Mouse (Mus musculus) lung, postnatal 4 days (tissue): ENCODE measurements at regions not wholly inside any gene's neighbourhood (a gene's known extent, or its start where the extent isn't known, plus 50 kb on each side); places are given as distances from the start of the nearest gene placed in this dataset.
"Not testable (repeated sequence)": the region's sequence is repeated elsewhere in the genome, so short reads cannot be mapped to it uniquely, and the experiment has no call there.

Experiments
- DNase-seq, 2 experiments: peaks; one replicate each; pipeline ENCODE4 v3.0.0; 2021

DNA sequence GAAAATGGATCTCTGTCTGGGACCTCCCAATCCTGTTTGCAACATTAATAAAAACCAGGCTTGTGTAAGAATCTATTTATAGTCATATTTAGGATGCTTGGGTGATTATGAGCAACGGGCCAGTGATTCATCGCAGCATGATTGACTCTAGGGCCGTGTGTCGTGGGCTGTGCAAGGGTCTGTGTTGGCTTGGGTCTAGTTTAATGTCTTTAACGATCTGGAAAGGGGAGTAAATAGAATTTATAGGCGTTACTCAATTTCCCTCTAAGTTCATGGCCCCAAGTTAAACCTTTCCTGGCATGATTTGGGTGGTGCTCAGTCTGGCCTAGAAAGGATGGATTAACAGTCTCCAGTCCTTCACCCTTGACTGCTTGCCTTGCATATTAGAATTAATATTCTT, 149.9 kb upstream of the Fer start:
- no peak for DNase-seq

DNA sequence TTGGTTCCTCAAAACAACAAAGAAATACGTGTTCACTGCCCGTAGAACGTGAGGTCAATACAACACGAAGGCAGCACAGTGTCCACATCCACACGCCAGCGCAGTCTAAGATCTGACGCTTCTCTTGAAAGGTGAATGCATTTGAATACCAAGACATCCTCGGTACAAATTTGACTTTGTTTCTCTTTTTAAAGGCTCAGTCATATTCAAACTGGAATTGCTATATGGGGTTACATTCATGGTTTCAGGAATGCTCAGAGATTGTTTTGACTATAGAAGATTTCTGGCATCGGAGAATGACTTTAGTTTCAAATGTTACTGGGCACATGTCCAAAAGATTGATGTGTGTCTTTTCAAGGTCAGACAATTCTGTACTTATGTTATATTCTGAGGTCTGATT, 147.2 kb upstream of the Fer start:
- no peak for DNase-seq

DNA sequence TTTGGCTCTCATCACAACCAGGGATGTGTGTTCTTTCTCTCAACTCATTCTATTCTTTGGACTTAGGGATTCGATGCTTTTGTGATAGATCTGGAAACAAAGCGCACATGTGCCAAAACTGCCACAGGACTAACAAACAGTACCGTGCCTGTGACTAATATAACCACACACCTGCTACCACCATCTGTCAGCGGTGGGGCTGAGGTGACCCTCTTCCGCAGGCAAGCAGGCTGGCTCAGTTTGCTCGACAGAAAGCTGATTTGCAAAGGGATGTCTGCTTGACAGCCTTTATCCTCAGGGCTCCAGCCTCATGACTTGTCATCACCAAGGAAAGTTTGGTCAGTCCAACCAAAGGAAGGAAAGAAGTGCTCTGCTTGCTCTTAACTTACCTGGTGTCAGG, 146.7 kb upstream of the Fer start:
- no peak for DNase-seq

DNA sequence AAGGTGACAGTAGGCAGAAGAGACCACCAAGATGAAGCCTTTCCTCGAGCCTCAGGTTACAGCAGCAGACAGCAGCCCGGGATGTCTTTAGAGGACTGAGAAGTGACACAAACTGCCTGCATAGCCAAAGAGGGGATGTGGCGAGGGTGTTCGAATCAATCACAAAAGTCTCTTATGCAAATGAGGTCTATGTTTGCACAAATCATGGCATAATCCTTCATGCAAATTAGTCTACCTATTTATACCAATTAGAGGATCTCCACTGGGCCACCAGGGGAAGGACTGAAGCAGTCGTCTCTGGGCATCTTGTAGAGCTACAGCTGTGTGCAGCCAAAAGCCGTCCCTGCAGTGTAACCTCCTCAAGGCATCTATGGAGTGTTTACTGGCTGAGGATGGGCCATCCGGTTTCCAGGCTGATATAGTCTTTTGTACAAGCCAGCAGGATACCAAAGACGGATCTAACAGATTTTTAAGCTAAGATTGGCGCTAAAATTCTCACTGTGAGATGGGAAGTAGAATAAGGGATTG, 145.7 kb upstream of the Fer start:
- DNase-seq, result no peak

DNA sequence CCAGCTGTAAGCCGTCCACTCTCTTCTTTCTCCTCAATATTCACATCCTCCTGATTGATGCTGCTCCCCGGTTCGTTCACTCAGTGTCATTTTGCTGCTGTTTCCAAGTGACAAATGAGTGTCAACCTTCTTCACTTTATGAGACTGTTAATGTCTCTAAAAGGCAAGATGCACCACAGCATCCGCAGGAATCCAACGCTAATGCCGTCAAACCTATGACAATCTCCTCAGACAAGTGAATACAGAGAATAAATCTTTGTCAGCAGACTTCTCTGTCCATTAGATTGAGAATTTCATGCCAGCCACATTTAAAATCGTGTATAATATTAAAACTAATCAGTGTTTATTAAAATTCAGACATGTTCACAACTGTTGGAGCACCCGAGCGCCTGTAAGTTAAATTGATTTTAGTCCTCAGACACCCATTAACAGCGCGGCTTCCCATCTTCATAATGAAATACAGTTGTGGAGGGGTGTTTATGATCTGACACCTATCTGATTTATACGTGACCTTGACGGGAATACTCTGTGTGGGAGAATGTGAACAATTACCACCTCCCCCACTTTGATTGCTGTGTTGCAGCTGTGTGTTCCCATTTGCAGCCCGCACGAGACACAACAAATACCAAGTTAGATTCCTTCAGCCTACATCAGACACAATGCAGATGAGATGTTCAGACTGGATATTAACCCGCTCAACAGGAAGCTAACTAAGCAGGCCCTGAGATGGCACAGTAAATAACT, 143.7 kb upstream of the Fer start:
- DNase-seq, result no peak

DNA sequence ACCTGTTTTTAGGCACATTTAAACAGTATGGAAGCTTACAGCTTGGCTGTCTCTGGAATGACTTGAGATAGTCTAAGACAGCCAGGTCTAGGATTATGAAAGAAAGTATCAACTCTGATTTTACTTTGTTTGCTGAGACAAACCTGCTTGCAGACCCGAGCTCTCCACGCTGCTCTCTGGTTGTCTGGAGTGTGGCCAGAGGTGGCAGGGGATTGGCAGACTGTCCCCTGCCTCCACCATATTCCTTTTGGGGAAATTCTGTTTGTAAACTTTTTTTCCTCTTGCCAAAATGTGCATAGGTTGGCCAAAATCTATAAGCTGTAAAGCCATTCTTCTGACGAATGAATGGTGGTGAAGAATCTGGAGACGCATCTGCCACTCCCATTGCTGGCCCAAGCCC, 143.1 kb upstream of the Fer start:
- no peak for DNase-seq

DNA sequence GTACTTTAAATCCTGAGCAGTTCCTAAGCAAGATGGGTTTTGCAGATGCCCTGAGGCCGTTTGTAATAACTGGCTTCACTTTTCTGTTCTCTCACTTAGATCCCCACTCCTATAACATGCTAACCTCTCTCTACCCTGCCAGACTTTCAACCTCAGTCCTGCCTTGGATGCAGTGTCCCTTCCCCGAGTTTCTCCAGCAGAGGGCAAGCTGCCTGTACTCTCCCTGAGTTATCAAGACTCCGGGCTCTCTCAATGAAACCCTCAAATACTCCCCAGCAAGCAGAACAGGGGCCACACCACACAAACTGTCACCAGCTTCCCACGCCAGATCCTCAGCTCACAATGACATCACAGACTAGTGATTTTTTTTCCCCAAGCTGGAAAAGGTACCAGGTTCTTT, 142.0 kb upstream of the Fer start:
- no peak for DNase-seq

DNA sequence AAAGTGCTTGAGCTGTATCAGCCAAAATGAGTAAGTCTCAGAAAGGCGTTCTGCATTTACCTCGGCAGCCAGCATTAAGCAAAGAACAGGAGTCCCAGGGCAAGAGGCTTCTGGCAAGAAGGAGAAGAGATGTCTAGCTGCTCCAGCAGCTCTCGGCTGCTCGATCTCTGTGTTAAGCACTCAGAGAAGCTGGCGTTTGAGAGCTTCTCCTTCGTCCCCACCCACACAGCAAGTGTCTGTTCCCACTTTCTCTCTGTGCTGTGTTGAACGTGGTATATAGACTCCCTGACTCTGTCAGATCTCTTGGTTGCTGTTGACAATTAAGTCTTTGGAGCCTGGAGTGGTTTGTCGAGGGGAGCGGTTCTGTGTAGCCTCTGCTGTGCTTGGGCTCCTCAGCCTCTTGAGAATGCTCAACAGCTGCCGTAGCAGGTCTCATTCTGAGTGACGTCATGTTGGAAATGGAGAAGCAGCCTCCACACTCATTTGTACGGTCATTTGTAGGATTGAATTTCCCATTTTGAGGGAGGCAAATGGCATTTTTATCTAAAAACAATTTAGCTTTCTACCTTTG, 140.3 kb upstream of the Fer start:
- DNase-seq, result no peak

DNA sequence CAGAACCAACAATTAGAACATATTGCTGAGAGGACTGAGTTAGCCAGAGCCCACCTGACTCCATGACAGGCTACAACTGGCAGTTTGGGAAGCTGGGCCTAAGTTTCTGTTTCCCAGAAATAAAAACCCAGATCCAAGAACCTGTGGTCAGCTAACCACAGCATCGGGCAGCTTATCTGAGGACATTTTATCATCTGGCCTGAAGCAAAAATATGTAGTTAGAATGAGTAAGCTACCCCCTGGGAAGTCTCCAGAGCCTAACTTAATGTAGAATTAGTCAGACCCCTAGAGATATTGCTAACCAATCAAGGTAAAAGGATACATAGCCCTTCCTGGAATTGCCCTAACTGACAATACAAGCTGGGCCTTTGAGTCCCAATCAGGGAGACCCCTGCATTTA, 124.7 kb upstream of the Fer start:
- no peak for DNase-seq

DNA sequence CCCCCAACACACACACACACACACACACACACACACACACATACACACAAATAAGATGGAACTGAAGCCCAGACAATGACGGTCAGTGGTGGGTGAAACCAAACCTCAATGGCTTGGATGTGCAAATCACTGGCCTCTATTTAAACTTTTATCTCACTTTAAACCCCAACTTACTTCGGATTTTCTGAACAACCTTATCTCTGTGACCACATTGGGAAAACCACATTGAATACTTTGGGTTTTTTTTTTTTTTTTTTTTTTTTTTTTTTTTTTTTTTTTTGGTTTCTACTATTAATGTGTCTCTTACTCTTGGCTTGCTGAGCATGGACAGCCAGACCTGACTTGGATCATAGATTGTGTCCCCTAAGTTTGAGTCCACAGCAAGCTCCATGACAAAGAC, 123.2 kb upstream of the Fer start:
- DNase-seq, result no peak

DNA sequence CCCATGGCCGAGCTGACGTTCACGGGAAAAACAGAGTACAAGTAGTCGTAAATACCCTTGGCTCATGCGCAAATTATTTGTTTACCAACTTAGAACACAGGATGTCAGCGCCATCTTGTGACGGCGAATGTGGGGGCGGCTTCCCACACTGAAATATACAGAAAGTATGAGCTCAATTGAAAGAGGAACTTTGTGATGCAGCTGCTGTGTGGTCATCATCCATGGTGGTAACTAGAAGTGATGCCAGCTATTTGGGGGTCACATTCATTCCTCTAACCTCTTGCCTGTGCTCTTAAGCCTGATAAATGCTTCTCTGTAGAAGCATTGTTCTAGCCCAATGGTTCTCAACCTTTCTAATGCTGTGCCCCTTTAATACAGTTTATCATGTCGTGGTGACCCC, 113.6 kb upstream of the Fer start:
- DNase-seq, result not testable (repeated sequence)

DNA sequence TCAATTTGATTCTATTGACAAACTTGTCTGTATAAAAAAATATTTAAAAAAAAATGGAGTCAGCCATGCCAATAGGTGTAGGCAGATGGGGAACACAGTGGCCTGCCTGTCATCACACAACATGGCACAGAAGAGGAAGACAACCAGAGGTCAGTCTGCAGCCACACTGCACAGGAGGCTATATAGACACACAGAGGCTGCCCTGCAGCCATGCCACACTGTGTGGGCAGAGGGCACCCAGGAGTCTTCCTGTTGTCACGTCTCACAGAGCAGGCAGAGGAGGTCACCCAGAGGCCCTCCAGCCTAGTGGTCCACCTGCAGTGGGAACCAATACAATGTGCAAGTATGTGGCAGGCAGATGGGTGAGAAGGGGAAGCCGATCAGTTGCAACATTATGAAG, 108.5 kb upstream of the Fer start:
- DNase-seq, result no peak

DNA sequence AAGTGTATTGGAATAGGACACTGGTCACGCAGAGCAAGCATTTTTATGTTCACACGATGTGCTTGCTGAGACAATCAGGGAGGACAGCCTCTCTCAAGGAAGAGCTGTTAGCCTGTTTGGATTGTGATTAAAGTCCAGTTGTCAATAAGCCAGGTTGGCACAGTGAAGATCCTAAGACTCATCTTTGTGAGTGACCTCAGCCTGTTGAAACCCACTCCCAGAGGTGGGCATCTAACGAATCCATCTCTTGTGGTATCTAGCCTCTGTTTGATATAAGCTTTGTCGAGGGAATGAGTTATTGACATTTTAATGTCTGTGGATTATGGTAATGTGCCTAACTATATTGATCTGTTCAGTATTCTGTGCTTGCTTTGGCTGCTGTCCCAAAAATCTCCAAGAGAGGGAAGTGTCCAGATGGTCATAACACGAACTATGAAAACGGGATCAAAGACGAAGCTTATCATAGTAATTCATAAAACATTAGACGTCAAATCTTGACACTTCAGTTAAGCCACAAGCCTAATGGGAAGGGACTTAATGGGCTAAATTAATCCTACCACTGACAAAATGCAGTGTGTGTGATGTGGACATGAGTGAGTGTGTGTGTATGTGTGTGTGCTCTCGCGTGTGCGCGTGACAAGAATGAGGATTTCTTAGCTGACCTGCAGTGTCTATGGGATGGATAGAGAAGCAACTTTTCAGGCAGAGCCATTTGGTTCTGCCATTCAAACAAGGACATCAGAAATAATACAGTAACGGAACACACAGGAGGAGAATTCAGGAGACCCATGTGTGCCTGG, 104.8 kb upstream of the Fer start:
- DNase-seq, result no peak

DNA sequence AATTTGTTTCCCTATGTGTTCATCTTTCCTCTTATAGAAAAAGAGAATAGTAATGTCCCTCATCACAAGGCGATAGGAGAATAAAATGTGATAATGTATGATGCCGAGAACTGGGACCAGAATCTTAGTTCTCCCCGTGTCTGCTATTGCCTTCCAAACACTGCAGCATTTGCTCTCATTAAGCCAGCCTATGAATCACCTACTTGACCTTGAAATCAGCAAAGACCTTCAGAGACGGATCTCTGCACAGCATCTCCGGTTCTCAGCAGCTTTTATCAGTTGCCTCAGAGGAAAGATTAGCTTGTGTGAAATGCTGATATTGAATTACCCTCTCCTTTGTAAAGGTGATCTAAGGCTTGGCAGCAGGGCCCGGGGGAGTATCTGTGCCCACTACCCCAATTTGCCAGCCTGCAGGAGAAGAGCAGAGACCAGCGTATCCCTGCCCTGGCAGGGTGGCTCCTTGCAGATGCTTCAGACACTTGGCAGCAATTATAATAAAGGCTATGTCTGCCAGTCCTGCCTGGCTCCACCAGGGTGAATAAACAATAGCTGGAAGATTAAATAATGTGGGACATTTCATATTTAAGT, 104.0 kb upstream of the Fer start:
- DNase-seq, result no peak

DNA sequence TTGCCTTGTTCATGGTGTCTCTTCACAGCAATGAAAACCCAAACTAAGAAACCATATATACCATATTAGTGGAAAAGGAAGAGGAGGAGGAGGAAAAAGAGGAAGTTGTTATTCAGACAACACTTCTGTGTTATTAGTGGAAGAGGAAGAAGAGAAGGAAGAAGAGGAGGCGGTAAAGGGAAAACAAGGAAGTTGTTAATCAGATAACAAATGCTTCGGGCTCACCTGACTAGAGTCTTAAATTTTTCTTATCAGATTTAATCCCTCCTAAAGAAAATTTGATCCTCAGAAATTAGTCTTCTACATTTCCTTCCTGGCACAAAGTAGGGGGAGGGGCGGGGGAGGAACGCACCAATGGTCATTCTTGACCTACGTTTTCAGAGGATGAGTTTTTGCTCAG, 101.8 kb upstream of the Fer start:
- DNase-seq, result no peak

DNA sequence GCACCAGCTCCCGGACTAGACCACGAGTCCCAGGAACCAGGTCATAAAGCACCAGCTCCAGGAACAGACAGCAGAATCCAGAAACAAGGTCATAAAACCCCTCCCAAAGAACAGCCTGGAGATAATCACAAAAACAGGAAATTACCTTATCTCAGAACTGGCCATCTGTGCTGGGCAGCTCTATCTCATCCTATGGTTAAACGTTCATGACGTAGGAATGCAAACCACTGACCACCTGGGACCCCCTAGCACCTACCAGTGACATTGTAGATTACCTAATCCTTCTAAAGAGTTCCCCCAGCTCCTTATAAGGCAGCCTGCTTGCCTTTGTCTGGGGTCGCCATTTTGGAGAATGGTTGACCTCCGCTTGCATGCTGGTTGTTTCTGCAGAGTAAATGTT, 91.8 kb upstream of the Fer start:
- DNase-seq, result no peak

DNA sequence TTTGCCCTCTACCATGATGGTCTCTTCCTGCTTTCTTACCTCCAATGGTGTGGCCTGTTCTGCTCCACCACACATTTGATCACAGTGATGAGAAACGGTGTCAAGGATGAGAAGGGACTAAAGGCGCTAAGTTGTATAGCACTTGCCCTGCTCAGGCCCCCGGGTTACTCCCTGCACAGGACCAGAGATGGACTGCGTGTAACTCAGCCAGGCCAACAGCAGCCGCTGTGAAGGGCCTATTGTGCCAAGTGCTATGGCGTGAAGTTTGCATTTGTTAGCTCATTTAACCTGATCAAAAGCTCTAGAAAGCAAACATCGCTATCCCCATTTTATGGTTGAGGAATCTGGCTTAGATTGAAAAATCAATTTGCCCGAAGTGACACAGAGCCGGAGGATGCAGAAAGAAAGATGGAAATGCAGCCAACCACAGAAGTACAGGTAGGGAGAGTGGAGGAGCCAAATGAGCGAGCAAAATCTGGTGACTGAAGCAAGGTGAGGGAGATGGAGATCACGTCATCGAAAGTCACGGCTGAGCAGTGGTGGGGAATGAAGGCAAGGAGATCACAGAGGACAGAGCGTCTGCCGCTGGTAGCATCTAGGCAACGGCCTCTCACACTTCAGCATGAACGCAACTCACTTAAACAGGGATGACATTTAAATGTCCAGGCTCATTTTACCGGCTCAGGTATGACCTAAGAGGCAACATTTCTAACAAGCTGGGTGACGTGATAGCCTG, 78.3 kb upstream of the Fer start:
- no peak for DNase-seq

DNA sequence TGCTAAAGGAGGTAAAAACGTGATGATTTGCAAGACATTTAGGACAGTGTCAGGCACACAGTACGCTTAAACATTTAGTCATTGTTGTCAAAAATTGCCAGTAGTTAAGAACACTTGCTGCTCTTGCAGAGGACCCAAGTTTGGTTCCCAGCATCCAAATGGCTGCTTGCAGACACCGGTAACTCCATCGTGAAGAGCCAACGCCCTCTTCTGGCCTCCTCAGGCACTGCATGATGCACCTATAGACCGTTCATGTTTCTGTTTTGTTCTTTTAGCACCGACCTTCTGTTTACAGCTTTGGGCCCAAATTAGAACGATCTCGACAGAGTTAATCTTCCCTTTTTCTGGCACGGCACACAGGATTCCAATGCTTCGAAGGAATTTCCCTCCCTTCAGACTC, 76.4 kb upstream of the Fer start:
- DNase-seq, result no peak

DNA sequence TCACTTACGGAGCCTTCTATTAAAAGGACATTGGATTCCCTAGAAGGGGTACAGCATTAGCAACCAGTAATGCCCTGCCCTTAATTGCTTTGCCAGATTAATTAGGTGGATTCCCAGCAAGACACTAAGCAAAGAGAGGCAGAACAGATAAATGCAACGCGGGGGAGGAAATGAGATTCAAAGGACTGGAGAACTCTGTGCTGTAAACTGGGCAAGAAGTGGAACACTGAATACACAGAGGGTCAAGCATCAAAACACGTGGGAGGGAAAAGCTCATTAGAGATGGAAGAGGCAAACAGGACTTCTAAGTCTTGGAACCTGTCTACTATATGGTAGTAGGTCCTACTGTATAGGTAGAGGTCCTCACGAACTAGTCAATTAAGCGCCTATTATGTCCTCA, 68.5 kb upstream of the Fer start:
- DNase-seq, result no peak

DNA sequence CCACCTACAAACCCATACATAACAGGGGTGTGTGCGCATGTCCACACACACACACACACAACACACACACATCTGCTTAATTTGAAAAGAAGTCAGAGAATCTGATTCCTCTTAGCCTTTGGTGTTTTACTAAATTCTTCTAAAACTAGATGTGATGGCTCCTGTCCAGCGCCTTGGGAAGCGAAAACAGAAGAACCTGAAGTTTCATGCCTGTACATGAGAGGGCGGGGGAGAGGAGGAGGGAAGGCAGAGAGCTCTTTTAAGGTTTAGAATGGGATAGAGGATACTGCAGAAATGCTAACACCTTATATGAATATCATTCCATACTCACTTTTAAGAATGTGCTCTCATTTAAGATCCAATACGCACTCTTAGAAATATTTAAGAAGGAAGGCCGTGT, 64.5 kb upstream of the Fer start:
- no peak for DNase-seq

DNA sequence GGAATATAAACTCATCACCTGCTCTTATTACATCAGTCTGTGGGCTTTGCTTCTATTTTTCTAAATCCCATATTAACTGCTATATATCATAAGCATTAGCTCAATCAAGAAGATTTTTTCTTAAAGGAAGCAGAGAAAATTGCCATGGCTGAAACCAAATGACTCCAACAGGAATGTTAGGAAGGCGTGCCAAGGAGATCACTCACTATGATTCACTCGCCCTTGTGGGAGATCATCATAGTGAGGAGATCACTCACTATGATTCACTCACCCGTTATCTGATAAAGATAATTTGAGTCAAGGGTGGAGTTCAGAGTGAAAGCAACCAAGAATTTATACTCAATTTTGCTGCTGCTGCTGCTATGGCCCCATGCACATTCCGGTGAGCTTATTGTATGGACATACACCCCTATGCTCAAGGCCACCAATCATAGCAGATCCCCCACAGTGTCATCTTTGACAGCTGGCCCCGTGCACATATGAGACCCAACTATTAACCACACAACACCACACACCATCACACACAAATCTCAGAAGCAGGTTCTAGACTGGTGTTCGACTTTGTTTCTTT, 63.8 kb upstream of the Fer start:
- DNase-seq, result no peak

DNA sequence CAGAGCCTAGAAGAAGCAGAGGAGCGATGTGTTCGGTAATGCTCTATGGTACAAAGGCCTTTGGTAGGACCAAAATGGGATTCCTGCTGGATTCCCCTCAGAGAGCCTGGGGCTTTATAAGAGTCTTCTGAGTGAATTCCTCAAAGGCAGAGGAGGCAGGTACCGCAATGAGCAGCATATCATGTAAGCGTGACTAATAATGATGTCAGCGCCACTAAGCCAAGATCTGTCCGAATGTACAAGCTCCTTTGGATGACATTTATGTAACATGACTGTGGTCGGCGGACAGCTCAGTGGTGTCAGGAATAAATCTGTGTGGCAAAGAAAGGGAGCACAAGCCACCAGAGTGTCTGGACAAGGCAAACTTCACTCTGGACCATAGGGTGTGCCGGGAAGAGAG, 61.5 kb upstream of the Fer start:
- DNase-seq, result no peak

DNA sequence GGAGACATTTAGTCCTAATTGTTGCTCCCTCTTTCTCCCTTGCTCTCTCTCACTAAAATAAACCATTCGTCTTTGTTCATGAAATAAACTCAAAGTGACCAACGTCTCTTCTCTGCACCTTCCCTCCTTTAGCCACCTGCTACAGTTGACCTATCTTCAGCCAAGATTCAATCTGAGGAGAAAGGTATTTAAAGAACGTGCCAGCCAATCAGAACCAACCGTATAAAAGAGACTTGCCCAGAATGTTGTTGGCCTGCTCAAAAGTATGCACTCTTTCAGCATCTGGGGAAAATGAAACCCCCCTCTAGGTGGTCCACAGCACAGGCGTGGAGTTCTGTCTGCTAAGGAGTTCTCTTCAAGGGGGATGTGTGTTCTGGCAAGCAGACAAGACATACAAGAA, 60.0 kb upstream of the Fer start:
- DNase-seq, result no peak
